In the genomic region with DNA sequence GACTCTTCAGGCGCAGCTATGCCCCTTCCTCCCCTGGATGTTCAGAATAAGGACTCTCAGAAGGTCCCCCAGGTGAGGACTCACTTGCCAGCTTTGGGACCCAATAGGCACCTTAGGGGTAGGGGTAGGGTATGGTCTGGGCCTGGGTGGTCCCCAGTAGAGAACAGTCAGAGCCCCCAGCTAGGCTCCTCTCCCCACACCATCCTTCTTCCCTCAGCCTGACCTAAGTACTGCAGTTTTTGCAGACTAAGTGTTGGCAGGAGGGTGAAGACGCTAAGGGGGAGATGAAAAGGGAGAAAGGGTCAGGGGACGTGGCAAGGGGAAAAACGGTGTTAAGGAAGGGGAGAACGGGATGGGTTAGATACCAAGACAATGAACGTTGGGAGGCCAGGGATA, we compare ENCODE assay signal across 8 mouse cellular contexts. TPM values are rescaled to one million over a fixed set of nuclear protein-coding genes. Genes with fewer than 3 reads are reported as not detected.
DNase-seq lines count a peak whose midpoint lies in the region; ATAC-seq lines count a peak whose summit lies in the region.

No protein-coding gene starts in this region.

- H3K4me3 ChIP-seq in kidney, embryonic 14.5 days (ENCODE audit: low read length): no peak overlapping the region
- H3K4me3 ChIP-seq in embryonic facial prominence, embryonic 11.5 days (ENCODE audit: low read depth, low read length): no peak overlapping the region
- no peak overlapping the region for H3K4me3 ChIP-seq in hindbrain, embryonic 12.5 days
- H3K4me3 ChIP-seq in midbrain, embryonic 14.5 days (replicated peaks; ENCODE audit: low read depth, low read length): peak overlapping the region; percentile 5; the same call in 1 of the 2 replicates

- no peak for DNase-seq in kidney, postnatal 14 days
- DNase-seq in embryonic facial prominence, embryonic 11.5 days (ENCODE audit: low spot score): no peak
- DNase-seq in midbrain, embryonic 14.5 days: no peak
- DNase-seq in left cerebral cortex, adult 18-20 months (ENCODE audit: low spot score in 2 of 2): no peak
- DNase-seq in layer of hippocampus, postnatal 14 days (ENCODE audit: low spot score in 2 of 2): no peak
- DNase-seq in lung, postnatal 4 days: no peak

- peak overlapping the region; percentile 61; the same call in 1 of the 2 replicates for H3K9ac ChIP-seq in kidney, embryonic 14.5 days (ENCODE audit: low read depth, low read length)
- peak overlapping the region; percentile 29 for H3K9ac ChIP-seq in embryonic facial prominence, embryonic 11.5 days (replicated peaks; ENCODE audit: low read length)
- H3K9ac ChIP-seq in hindbrain, embryonic 12.5 days: peak overlapping the region; percentile 1; the same call in 1 of the 2 replicates
- peak overlapping the region; percentile 80; the same call in 1 of the 2 replicates for H3K9ac ChIP-seq in midbrain, embryonic 14.5 days (replicated peaks; ENCODE audit: low read length)

- no peaks in the 10 kb centered on the region for H3K27me3 ChIP-seq in kidney, embryonic 14.5 days (ENCODE audit: control insufficient read depth, insufficient read depth, low read length)
- H3K27me3 ChIP-seq in embryonic facial prominence, embryonic 11.5 days (ENCODE audit: control insufficient read depth, insufficient read depth, low read length): no peaks in the 10 kb centered on the region
- no peaks in the 10 kb centered on the region for H3K27me3 ChIP-seq in hindbrain, embryonic 12.5 days
- no peaks in the 10 kb centered on the region for H3K27me3 ChIP-seq in midbrain, embryonic 14.5 days (ENCODE audit: control insufficient read depth, insufficient read depth, low read length)

- peak overlapping the region; percentile 82 for H3K27ac ChIP-seq in kidney, embryonic 14.5 days (ENCODE audit: low read depth, low read length)
- H3K27ac ChIP-seq in embryonic facial prominence, embryonic 11.5 days (replicated peaks; ENCODE audit: low read depth, low read length): no peak overlapping the region; the same call in 1 of the 2 replicates
- peak overlapping the region; percentile 85; the same call in 1 of the 2 replicates for H3K27ac ChIP-seq in hindbrain, embryonic 12.5 days
- H3K27ac ChIP-seq in midbrain, embryonic 14.5 days (replicated peaks; ENCODE audit: low read depth, low read length): peak overlapping the region; percentile 90; the same call in 1 of the 2 replicates

- H3K4me1 ChIP-seq in kidney, embryonic 14.5 days (ENCODE audit: control insufficient read depth, insufficient read depth, low read length): peaks cover 62% of the 10 kb centered on the region
- H3K4me1 ChIP-seq in embryonic facial prominence, embryonic 11.5 days (ENCODE audit: control insufficient read depth, insufficient read depth, low read length): peaks cover 15% of the 10 kb centered on the region
- peaks cover 75% of the 10 kb centered on the region for H3K4me1 ChIP-seq in hindbrain, embryonic 12.5 days
- H3K4me1 ChIP-seq in midbrain, embryonic 14.5 days (ENCODE audit: control insufficient read depth, insufficient read depth, low read length): peaks cover 42% of the 10 kb centered on the region

- ATAC-seq in kidney, embryonic 14.5 days (ENCODE audit: low FRiP score, low TSS enrichment): no peak
- no peak for ATAC-seq in embryonic facial prominence, embryonic 11.5 days (replicated peaks; ENCODE audit: insufficient number of reproducible peaks, low FRiP score, low TSS enrichment, low read depth)
- no peak for ATAC-seq in hindbrain, embryonic 12.5 days (ENCODE audit: low FRiP score)
- ATAC-seq in midbrain, embryonic 14.5 days (ENCODE audit: low FRiP score, low TSS enrichment): no peak

- H3K4me2 ChIP-seq in kidney, embryonic 14.5 days (replicated peaks; ENCODE audit: low read depth, low read length): peak overlapping the region; percentile 17; the same call in 1 of the 2 replicates
- no peak overlapping the region for H3K4me2 ChIP-seq in embryonic facial prominence, embryonic 11.5 days (ENCODE audit: low read depth, low read length)
- no peak overlapping the region for H3K4me2 ChIP-seq in hindbrain, embryonic 12.5 days (replicated peaks)
- H3K4me2 ChIP-seq in midbrain, embryonic 14.5 days (ENCODE audit: low read length): peak overlapping the region; percentile 25; the same call in 1 of the 2 replicates

- H3K9me3 ChIP-seq in kidney, embryonic 14.5 days (ENCODE audit: control insufficient read depth, low read length): no peaks in the 10 kb centered on the region
- H3K9me3 ChIP-seq in embryonic facial prominence, embryonic 11.5 days (replicated peaks; ENCODE audit: control insufficient read depth, low read length): no peaks in the 10 kb centered on the region
- H3K9me3 ChIP-seq in hindbrain, embryonic 12.5 days (replicated peaks): no peaks in the 10 kb centered on the region
- no peaks in the 10 kb centered on the region for H3K9me3 ChIP-seq in midbrain, embryonic 14.5 days (ENCODE audit: control insufficient read depth, low read length)

- H3K36me3 ChIP-seq in kidney, embryonic 14.5 days (ENCODE audit: control insufficient read depth, insufficient read depth, low read length): peaks cover 24% of the 10 kb centered on the region
- H3K36me3 ChIP-seq in embryonic facial prominence, embryonic 11.5 days (replicated peaks; ENCODE audit: control insufficient read depth, insufficient read depth, low read depth, low read length): peaks cover 4% of the 10 kb centered on the region
- H3K36me3 ChIP-seq in hindbrain, embryonic 12.5 days: peaks cover 37% of the 10 kb centered on the region
- peaks cover 38% of the 10 kb centered on the region for H3K36me3 ChIP-seq in midbrain, embryonic 14.5 days (ENCODE audit: control insufficient read depth, insufficient read depth, low read length)

- 41% methylated on average over 6 of the region's 6 CpGs for WGBS in kidney, embryonic 14.5 days
- 59% methylated on average over 6 of the region's 6 CpGs for WGBS in embryonic facial prominence, embryonic 11.5 days
- 51% methylated on average over 6 of the region's 6 CpGs for WGBS in hindbrain, embryonic 12.5 days
- WGBS in midbrain, embryonic 14.5 days: 55% methylated on average over 6 of the region's 6 CpGs

RNA-seq across cellular contexts. Expression of a gene that starts 0.8 kb away (rescaled TPM):
- 41.3 and 89.2 TPM in 2 replicates for polyA plus RNA-seq in kidney, embryonic 14.5 days (2014; fragmentation: Nextera tagmentation; extraction: Ambion mirVana)
- polyA plus RNA-seq in embryonic facial prominence, embryonic 11.5 days (2014; fragmentation: Nextera tagmentation; extraction: Ambion mirVana): 53.4 and 75.3 TPM in 2 replicates
- polyA plus RNA-seq in hindbrain, embryonic 12.5 days (2016; fragmentation: Nextera tagmentation; extraction: Ambion mirVana): 46.6 and 51.6 TPM in 2 replicates
- polyA plus RNA-seq in midbrain, embryonic 14.5 days (2014; fragmentation: Nextera tagmentation; extraction: Ambion mirVana): 21.2 and 38.3 TPM in 2 replicates
- 10 to 100 TPM; 18.7 to 35.6 TPM for total RNA-seq in left cerebral cortex, adult 18-20 months (2021)
- 10 to 100 TPM; 21.2 to 27.3 TPM for total RNA-seq in layer of hippocampus, postnatal 14 days (2021)

RNA-seq across cellular contexts. Expression of a gene that starts 1.7 kb away (rescaled TPM):
- polyA plus RNA-seq in kidney, embryonic 14.5 days (2014; fragmentation: Nextera tagmentation; extraction: Ambion mirVana): 0.31 and 0.38 TPM in 2 replicates
- polyA plus RNA-seq in embryonic facial prominence, embryonic 11.5 days (2014; fragmentation: Nextera tagmentation; extraction: Ambion mirVana): 0.32 and 0.53 TPM in 2 replicates
- 0.72 and 1.3 TPM in 2 replicates for polyA plus RNA-seq in hindbrain, embryonic 12.5 days (2016; fragmentation: Nextera tagmentation; extraction: Ambion mirVana)
- not detected in 2 replicates for polyA plus RNA-seq in midbrain, embryonic 14.5 days (2014; fragmentation: Nextera tagmentation; extraction: Ambion mirVana)
- total RNA-seq in left cerebral cortex, adult 18-20 months (2021): not detected
- total RNA-seq in layer of hippocampus, postnatal 14 days (2021): 1 to 10 TPM in 1 of 2 experiments, not detected in 1; 2.0 TPM

RNA-seq across cellular contexts. Expression of a gene that starts 2.9 kb away (rescaled TPM):
- 21.8 and 65.4 TPM in 2 replicates for polyA plus RNA-seq in kidney, embryonic 14.5 days (2014; fragmentation: Nextera tagmentation; extraction: Ambion mirVana)
- polyA plus RNA-seq in embryonic facial prominence, embryonic 11.5 days (2014; fragmentation: Nextera tagmentation; extraction: Ambion mirVana): 52.7 and 56.0 TPM in 2 replicates
- 63.8 and 69.6 TPM in 2 replicates for polyA plus RNA-seq in hindbrain, embryonic 12.5 days (2016; fragmentation: Nextera tagmentation; extraction: Ambion mirVana)
- 53.4 and 64.6 TPM in 2 replicates for polyA plus RNA-seq in midbrain, embryonic 14.5 days (2014; fragmentation: Nextera tagmentation; extraction: Ambion mirVana)
- total RNA-seq in left cerebral cortex, adult 18-20 months (2021): 10 to 100 TPM; 45.7 to 55.3 TPM
- total RNA-seq in layer of hippocampus, postnatal 14 days (2021): 10 to 100 TPM; 34.0 to 35.5 TPM

RNA-seq across cellular contexts. Expression of a gene that starts 3.1 kb away (rescaled TPM):
- 4.1 and 9.6 TPM in 2 replicates for polyA plus RNA-seq in kidney, embryonic 14.5 days (2014; fragmentation: Nextera tagmentation; extraction: Ambion mirVana)
- polyA plus RNA-seq in embryonic facial prominence, embryonic 11.5 days (2014; fragmentation: Nextera tagmentation; extraction: Ambion mirVana): 7.6 and 7.7 TPM in 2 replicates
- 7.1 and 9.6 TPM in 2 replicates for polyA plus RNA-seq in hindbrain, embryonic 12.5 days (2016; fragmentation: Nextera tagmentation; extraction: Ambion mirVana)
- 21.8 and 28.9 TPM in 2 replicates for polyA plus RNA-seq in midbrain, embryonic 14.5 days (2014; fragmentation: Nextera tagmentation; extraction: Ambion mirVana)
- total RNA-seq in left cerebral cortex, adult 18-20 months (2021): 100 to 1,000 TPM; 202 to 211 TPM
- total RNA-seq in layer of hippocampus, postnatal 14 days (2021): 100 to 1,000 TPM; 184 to 201 TPM

RNA-seq across cellular contexts. Expression of a gene that starts 3.5 kb away (rescaled TPM):
- polyA plus RNA-seq in kidney, embryonic 14.5 days (2014; fragmentation: Nextera tagmentation; extraction: Ambion mirVana): 7.7 and 9.7 TPM in 2 replicates
- polyA plus RNA-seq in embryonic facial prominence, embryonic 11.5 days (2014; fragmentation: Nextera tagmentation; extraction: Ambion mirVana): 2.6 and 3.0 TPM in 2 replicates
- 6.8 and 7.2 TPM in 2 replicates for polyA plus RNA-seq in hindbrain, embryonic 12.5 days (2016; fragmentation: Nextera tagmentation; extraction: Ambion mirVana)
- polyA plus RNA-seq in midbrain, embryonic 14.5 days (2014; fragmentation: Nextera tagmentation; extraction: Ambion mirVana): 1.7 and 3.1 TPM in 2 replicates
- total RNA-seq in left cerebral cortex, adult 18-20 months (2021): 1 to 10 TPM; 8.6 to 9.5 TPM
- 1 to 10 TPM; 5.8 to 6.3 TPM for total RNA-seq in layer of hippocampus, postnatal 14 days (2021)

Comparison
In these comparisons a context has a peak if more than half of its experiments do, and no peak if none do; other contexts are left out.
1. H3K4me2 ChIP-seq: peak in kidney, embryonic 14.5 days (single experiment) and midbrain, embryonic 14.5 days (single experiment); none in embryonic facial prominence, embryonic 11.5 days (single experiment) and hindbrain, embryonic 12.5 days (single experiment).
2. H3K9ac ChIP-seq: peak in every context shown above with its lines; median percentile 80 in midbrain, embryonic 14.5 days; 61 in kidney, embryonic 14.5 days; 29 in embryonic facial prominence, embryonic 11.5 days; 1 in hindbrain, embryonic 12.5 days.